Mouse (Mus musculus) limb, embryonic 12.5 days (tissue): ENCODE results near the gene Nrtn. TPM values are rescaled to one million over a fixed set of nuclear protein-coding genes. Genes with fewer than 3 reads are reported as not detected.

Experiments used
- ATAC-seq: fragments of 200-750 bp; cut with Nextera tagmentation; 2 replicates; pipeline ENCODE4 v1.8.0; 2017; ENCODE audit warnings: low read depth, moderate TSS enrichment; ENCODE audit not compliant: insufficient number of reproducible peaks, insufficient read depth, low FRiP score, low TSS enrichment
- H3K27ac ChIP-seq: fragments of 300-500 bp; sonication (generic); 2 replicates; pipeline ENCODE4 v1.5.1; 2016; ENCODE audit warnings: mild to moderate bottlenecking, moderate library complexity
- H3K27me3 ChIP-seq: fragments of 300-500 bp; sonication (generic); 2 replicates; pipeline ENCODE4 v1.6.1; 2016; ENCODE audit warnings: mild to moderate bottlenecking, moderate library complexity
- H3K36me3 ChIP-seq: fragments of 300-500 bp; sonication (generic); 2 replicates; pipeline ENCODE4 v1.6.1; 2016; ENCODE audit warnings: mild to moderate bottlenecking, moderate library complexity
- H3K4me1 ChIP-seq: fragments of 300-500 bp; sonication (generic); replicated peaks from 2 replicates; pipeline ENCODE4 v1.6.1; 2016
- H3K4me2 ChIP-seq: fragments of 300-500 bp; sonication (generic); 2 replicates; pipeline ENCODE4 v1.6.1; 2016; ENCODE audit warnings: mild to moderate bottlenecking, moderate library complexity
- H3K4me3 ChIP-seq: fragments of 300-500 bp; sonication (generic); replicated peaks from 2 replicates; pipeline ENCODE4 v1.5.1; 2016; ENCODE audit warnings: mild to moderate bottlenecking
- H3K9ac ChIP-seq: fragments of 300-500 bp; sonication (generic); replicated peaks from 2 replicates; pipeline ENCODE4 v1.6.1; 2016; ENCODE audit warnings: mild to moderate bottlenecking, moderate library complexity
- H3K9me3 ChIP-seq: fragments of 300-500 bp; sonication (generic); 2 replicates; pipeline ENCODE4 v1.6.1; 2016; ENCODE audit warnings: mild to moderate bottlenecking, moderate library complexity
- WGBS: fragments of 180-500 bp; shearing (Covaris S2); methylation state at CpG from one replicate; pipeline ENCODE4 v1.1.7; 2016; 5-methylcytosine and 5-hydroxymethylcytosine counted together
- polyA plus RNA-seq: library from polyadenylated mRNA; unstranded; fragments of >200 nt; fragmentation: Nextera tagmentation; extraction: Ambion mirVana; gene quantifications from 2 replicates; pipeline ENCODE4 v1.2.1, GENCODE M21; 2016

The Nrtn gene
- polyA plus RNA-seq, 1 experiment from 2014 or later: 19.6 TPM

- Histone ChIP-seq H3K9me3 (peaks cover 9% of the 10 kb centered on the region; the same call in 1 of the 2 replicates), H3K9ac (no peak overlapping the region), H3K27me3 (no peaks in the 10 kb centered on the region), H3K4me1 (no peaks in the 10 kb centered on the region), H3K4me3 (no peak overlapping the region), H3K27ac (no peak overlapping the region), H3K36me3 (peaks cover 12% of the 10 kb centered on the region; the same call in 1 of the 2 replicates), H3K4me2 (no peak overlapping the region)
- no peak for ATAC-seq
- 94% methylated on average over 11 of the region's 11 CpGs for WGBS
Observed at GRCm38 (mm10) chr17:56777568-56777967, 20.2 kb upstream of the Nrtn start.

GRCm38 (mm10) chr17:56769950-56770349, 12.6 kb upstream of the Nrtn start, which contains the start of gene Prr22:
Prr22 (plus strand) TSS chr17:56770250.
- peaks cover 7% of the 10 kb centered on the region for H3K4me1 ChIP-seq
- ATAC-seq: no peak
- H3K27me3 ChIP-seq: no peaks in the 10 kb centered on the region
- H3K4me3 ChIP-seq: no peak within 1 kb of the TSS
- no peak within 1 kb of the TSS for H3K9ac ChIP-seq
- no peak within 1 kb of the TSS for H3K4me2 ChIP-seq
- H3K9me3 ChIP-seq: no peaks in the 10 kb centered on the region
- no peak within 1 kb of the TSS for H3K27ac ChIP-seq
- H3K36me3 ChIP-seq: peaks cover 54% of the 10 kb centered on the region
- WGBS: 94% methylated on average over 5 of the region's 5 CpGs

- Histone ChIP-seq H3K36me3 (peaks cover 54% of the 10 kb centered on the region), H3K27ac (no peak overlapping the region), H3K4me2 (no peak overlapping the region), H3K9me3 (no peaks in the 10 kb centered on the region), H3K27me3 (no peaks in the 10 kb centered on the region), H3K9ac (no peak overlapping the region), H3K4me3 (no peak overlapping the region), H3K4me1 (peaks cover 7% of the 10 kb centered on the region)
- no peak for ATAC-seq
- WGBS: 93% methylated on average over 11 of the region's 11 CpGs
Observed at GRCm38 (mm10) chr17:56768941-56769340, 11.6 kb upstream of the Nrtn start.

- no peaks in the 10 kb centered on the region for H3K27me3 ChIP-seq
- ATAC-seq: no peak
- H3K4me3 ChIP-seq: no peak overlapping the region
- peaks cover 15% of the 10 kb centered on the region for H3K4me1 ChIP-seq
- H3K9ac ChIP-seq: no peak overlapping the region
- H3K36me3 ChIP-seq: peaks cover 54% of the 10 kb centered on the region
- H3K9me3 ChIP-seq: no peaks in the 10 kb centered on the region
- H3K27ac ChIP-seq: no peak overlapping the region
- WGBS: 93% methylated on average over 29 of the region's 29 CpGs
- no peak overlapping the region for H3K4me2 ChIP-seq
Observed at GRCm38 (mm10) chr17:56767531-56768135, 10.3 kb upstream of the Nrtn start.

- H3K9me3 ChIP-seq: no peaks in the 10 kb centered on the region
- no peak overlapping the region for H3K27ac ChIP-seq
- H3K27me3 ChIP-seq: no peaks in the 10 kb centered on the region
- peaks cover 54% of the 10 kb centered on the region for H3K36me3 ChIP-seq
- 90% methylated on average over 27 of the region's 27 CpGs for WGBS
- H3K9ac ChIP-seq: no peak overlapping the region
- no peak overlapping the region for H3K4me3 ChIP-seq
- no peak overlapping the region for H3K4me2 ChIP-seq
- ATAC-seq: no peak
- peaks cover 21% of the 10 kb centered on the region for H3K4me1 ChIP-seq
Observed at GRCm38 (mm10) chr17:56766631-56767405, 9.5 kb upstream of the Nrtn start.

GRCm38 (mm10) chr17:56765431-56765830, 8.1 kb upstream of the Nrtn start:
- peak overlapping the region; percentile 95 for H3K27ac ChIP-seq
- peaks cover 41% of the 10 kb centered on the region for H3K36me3 ChIP-seq
- peaks cover 28% of the 10 kb centered on the region for H3K4me1 ChIP-seq
- 57% methylated on average over 12 of the region's 12 CpGs for WGBS
- H3K4me3 ChIP-seq: peak overlapping the region; percentile 75
- H3K9ac ChIP-seq: peak overlapping the region; percentile 73
- H3K27me3 ChIP-seq: no peaks in the 10 kb centered on the region
- no peak; the same call in 1 of the 2 replicates for ATAC-seq
- no peaks in the 10 kb centered on the region for H3K9me3 ChIP-seq
- peak overlapping the region; percentile 77 for H3K4me2 ChIP-seq

GRCm38 (mm10) chr17:56764474-56765354, 7.4 kb upstream of the Nrtn start, which contains the start of gene Dus3l:
Dus3l (plus strand) TSS chr17:56764757.
- peak; percentile 72 for ATAC-seq
- H3K9ac ChIP-seq: peak within 1 kb of the TSS; percentile 73
- H3K4me1 ChIP-seq: peaks cover 35% of the 10 kb centered on the region
- peak within 1 kb of the TSS; percentile 77 for H3K4me2 ChIP-seq
- no peaks in the 10 kb centered on the region for H3K9me3 ChIP-seq
- WGBS: 1% methylated on average over 56 of the region's 58 CpGs
- H3K27me3 ChIP-seq: no peaks in the 10 kb centered on the region
- H3K36me3 ChIP-seq: peaks cover 34% of the 10 kb centered on the region
- H3K4me3 ChIP-seq: peak within 1 kb of the TSS; percentile 75
- peak within 1 kb of the TSS; percentile 95 for H3K27ac ChIP-seq

GRCm38 (mm10) chr17:56763741-56764250, 6.5 kb upstream of the Nrtn start:
- peaks cover 25% of the 10 kb centered on the region for H3K36me3 ChIP-seq
- 79% methylated on average over 8 of the region's 8 CpGs for WGBS
- ATAC-seq: no peak
- H3K4me2 ChIP-seq: no peak overlapping the region
- H3K27me3 ChIP-seq: no peaks in the 10 kb centered on the region
- H3K9me3 ChIP-seq: no peaks in the 10 kb centered on the region
- no peak overlapping the region for H3K27ac ChIP-seq
- peak overlapping the region; percentile 75; the same call in 1 of the 2 replicates for H3K4me3 ChIP-seq
- H3K9ac ChIP-seq: no peak overlapping the region
- peaks cover 44% of the 10 kb centered on the region for H3K4me1 ChIP-seq

- Histone ChIP-seq H3K4me3 (0 out of 2 replicates have a peak overlapping the region, but pooled peaks have one; percentile 45), H3K9me3 (no peaks in the 10 kb centered on the region), H3K4me1 (peaks cover 50% of the 10 kb centered on the region), H3K4me2 (peak overlapping the region; percentile 77), H3K9ac (no peak overlapping the region), H3K36me3 (peaks cover 17% of the 10 kb centered on the region), H3K27ac (peak overlapping the region; percentile 81; the same call in 1 of the 2 replicates), H3K27me3 (peaks cover under 1% of the 10 kb centered on the region; the same call in 1 of the 2 replicates)
- ATAC-seq: no peak
- WGBS: 54% methylated on average over 27 of the region's 27 CpGs
Observed at GRCm38 (mm10) chr17:56762769-56763731, 5.7 kb upstream of the Nrtn start.

- peak overlapping the region; percentile 81 for H3K27ac ChIP-seq
- ATAC-seq: peak; percentile 7; the same call in 1 of the 2 replicates
- no peaks in the 10 kb centered on the region for H3K9me3 ChIP-seq
- peak overlapping the region; percentile 59 for H3K9ac ChIP-seq
- H3K4me1 ChIP-seq: peaks cover 59% of the 10 kb centered on the region
- peak overlapping the region; percentile 77 for H3K4me2 ChIP-seq
- H3K27me3 ChIP-seq: peaks cover 11% of the 10 kb centered on the region
- WGBS: under 1% methylated on average over 20 of the region's 28 CpGs
- H3K36me3 ChIP-seq: peaks cover 7% of the 10 kb centered on the region; the same call in 1 of the 2 replicates
- peak overlapping the region; percentile 45 for H3K4me3 ChIP-seq
Observed at GRCm38 (mm10) chr17:56761991-56762410, 4.7 kb upstream of the Nrtn start.
